Mouse (Mus musculus): ENCODE data around the gene Bub3. TPM values are rescaled to one million over a fixed set of nuclear protein-coding genes. Genes with fewer than 3 reads are reported as not detected.
A peak's percentile ranks its signal among the peaks of the same experiment; 100 is the strongest.

Gene Bub3
- total RNA-seq (2014; rRNA removed; ENCODE audit: low replicate concordance) (75.8 and 89.9 TPM in 2 replicates), polyA plus RNA-seq (2015; fragmentation: Nextera tagmentation; extraction: Ambion mirVana) (67.6 and 70.5 TPM in 2 replicates)

- Histone ChIP-seq H3K4me1 (ENCODE audit: control insufficient read depth, insufficient read depth) (peaks cover 8% of the 10 kb centered on the region; the same call in 1 of the 2 replicates), H3K9me3 (replicated peaks; ENCODE audit: control insufficient read depth, low read length) (no peaks in the 10 kb centered on the region), H3K36me3 (replicated peaks; ENCODE audit: control insufficient read depth, insufficient read depth, low read length) (peaks cover 33% of the 10 kb centered on the region), H3K27me3 (ENCODE audit: control insufficient read depth, insufficient read depth, low read length) (peaks cover 37% of the 10 kb centered on the region), H3K4me2 (ENCODE audit: low read depth, low read length) (peak within 1 kb of the TSS; percentile 84), H3K27ac (ENCODE audit: low read depth) (peak within 1 kb of the TSS; percentile 89), H3K4me3 (ENCODE audit: low read depth, low read length) (peak within 1 kb of the TSS; percentile 84), H3K9ac (replicated peaks; ENCODE audit: low read depth, low read length) (peak within 1 kb of the TSS; percentile 72)
- TF ChIP-seq EP300 (IDR thresholded peaks at IDR 0.05; ENCODE audit: low read depth) (no peak), CTCF (IDR thresholded peaks at IDR 0.05; ENCODE audit: low read depth) (no peak)
- ATAC-seq (ENCODE audit: insufficient read depth, low read depth), result peak; percentile 94
- under 1% methylated on average over 49 of the region's 51 CpGs for WGBS
- peak; percentile 98 for DNase-seq (ENCODE audit: low spot score)
Observed at GRCm38 (mm10) chr7:131559986-131560696, at the start of gene Bub3. Bub3 (plus strand) TSS chr7:131560222.

GRCm38 (mm10) chr7:131539979-131540378, 20.0 kb upstream of the Bub3 start:
- peaks cover 23% of the 10 kb centered on the region for H3K4me1 ChIP-seq (ENCODE audit: control insufficient read depth, insufficient read depth)
- H3K9ac ChIP-seq (replicated peaks; ENCODE audit: low read depth, low read length), result no peak overlapping the region
- H3K36me3 ChIP-seq (replicated peaks; ENCODE audit: control insufficient read depth, insufficient read depth, low read length), result no peaks in the 10 kb centered on the region
- DNase-seq (ENCODE audit: low spot score) (peak; percentile 69), ATAC-seq (ENCODE audit: insufficient read depth, low read depth) (no peak)
- no peak overlapping the region for H3K27ac ChIP-seq (ENCODE audit: low read depth)
- TF ChIP-seq EP300 (IDR thresholded peaks at IDR 0.05; ENCODE audit: low read depth) (no peak), CTCF (IDR thresholded peaks at IDR 0.05; ENCODE audit: low read depth) (peak; percentile 77)
- H3K9me3 ChIP-seq (replicated peaks; ENCODE audit: control insufficient read depth, low read length), result no peaks in the 10 kb centered on the region
- under 1% methylated on average over 7 of the region's 7 CpGs for WGBS
- no peak overlapping the region for H3K4me2 ChIP-seq (ENCODE audit: low read depth, low read length)
- no peak overlapping the region for H3K4me3 ChIP-seq (ENCODE audit: low read depth, low read length)
- H3K27me3 ChIP-seq (ENCODE audit: control insufficient read depth, insufficient read depth, low read length), result peaks cover 81% of the 10 kb centered on the region

GRCm38 (mm10) chr7:131541184-131542114, 18.6 kb upstream of the Bub3 start:
- no peak overlapping the region for H3K9ac ChIP-seq (replicated peaks; ENCODE audit: low read depth, low read length)

GRCm38 (mm10) chr7:131542115-131542871, 17.7 kb upstream of the Bub3 start, which contains the start of gene Hmx3:
Hmx3 (plus strand) TSS chr7:131542867.
- peak within 1 kb of the TSS; percentile 67 for H3K4me2 ChIP-seq (ENCODE audit: low read depth, low read length)
- ATAC-seq (ENCODE audit: insufficient read depth, low read depth) (no peak), DNase-seq (ENCODE audit: low spot score) (no peak)
- H3K4me1 ChIP-seq (ENCODE audit: control insufficient read depth, insufficient read depth), result peaks cover 23% of the 10 kb centered on the region
- H3K9me3 ChIP-seq (replicated peaks; ENCODE audit: control insufficient read depth, low read length), result no peaks in the 10 kb centered on the region
- H3K4me3 ChIP-seq (ENCODE audit: low read depth, low read length), result peak within 1 kb of the TSS; percentile 45
- H3K27ac ChIP-seq (ENCODE audit: low read depth), result no peak within 1 kb of the TSS
- no peak for TF ChIP-seq EP300 (IDR thresholded peaks at IDR 0.05; ENCODE audit: low read depth)
- TF ChIP-seq CTCF (IDR thresholded peaks at IDR 0.05; ENCODE audit: low read depth), result no peak
- H3K27me3 ChIP-seq (ENCODE audit: control insufficient read depth, insufficient read depth, low read length), result peaks cover 99% of the 10 kb centered on the region
- under 1% methylated on average over 58 of the region's 65 CpGs for WGBS
- no peaks in the 10 kb centered on the region for H3K36me3 ChIP-seq (replicated peaks; ENCODE audit: control insufficient read depth, insufficient read depth, low read length)
- no peak within 1 kb of the TSS for H3K9ac ChIP-seq (replicated peaks; ENCODE audit: low read depth, low read length)

More at GRCm38 (mm10) chr7:131541184-131542114, 18.6 kb upstream of the Bub3 start:
- no peaks in the 10 kb centered on the region for H3K9me3 ChIP-seq (replicated peaks; ENCODE audit: control insufficient read depth, low read length)
- no peak for ATAC-seq (ENCODE audit: insufficient read depth, low read depth)
- WGBS, result 3% methylated on average over 41 of the region's 41 CpGs
- peaks cover 96% of the 10 kb centered on the region for H3K27me3 ChIP-seq (ENCODE audit: control insufficient read depth, insufficient read depth, low read length)
- DNase-seq (ENCODE audit: low spot score), result no peak
- H3K4me1 ChIP-seq (ENCODE audit: control insufficient read depth, insufficient read depth), result peaks cover 23% of the 10 kb centered on the region
- TF ChIP-seq CTCF (IDR thresholded peaks at IDR 0.05; ENCODE audit: low read depth) (no peak), EP300 (IDR thresholded peaks at IDR 0.05; ENCODE audit: low read depth) (no peak)
- H3K4me3 ChIP-seq (ENCODE audit: low read depth, low read length), result peak overlapping the region; percentile 45
- H3K27ac ChIP-seq (ENCODE audit: low read depth), result no peak overlapping the region
- peak overlapping the region; percentile 67 for H3K4me2 ChIP-seq (ENCODE audit: low read depth, low read length)
- no peaks in the 10 kb centered on the region for H3K36me3 ChIP-seq (replicated peaks; ENCODE audit: control insufficient read depth, insufficient read depth, low read length)

Measured in heart, postnatal 0 days (tissue).